Mouse (Mus musculus) heart, adult 18-20 months (tissue): ENCODE measurements around the gene Gart. TPM values are rescaled to one million over a fixed set of nuclear protein-coding genes. Genes with fewer than 3 reads are reported as not detected.
"Not testable (repeated sequence)": the region's sequence is repeated elsewhere in the genome, so short reads cannot be mapped to it uniquely, and the experiment has no call there.

ENCODE experiments used
- DNase-seq, 2 experiments: peaks; one replicate each; pipeline ENCODE4 v3.0.0; 2021 to 2022; ENCODE audit warnings: mixed read lengths in 1 of 2
- total RNA-seq, 2 experiments: library from RNA; stranded (reverse); gene quantifications; 2 replicates each; pipeline ENCODE4 v1.2.3; 2021

The Gart gene
- total RNA-seq, 2 experiments from 2014 or later, result 53.7 to 69.4 TPM

DNA sequence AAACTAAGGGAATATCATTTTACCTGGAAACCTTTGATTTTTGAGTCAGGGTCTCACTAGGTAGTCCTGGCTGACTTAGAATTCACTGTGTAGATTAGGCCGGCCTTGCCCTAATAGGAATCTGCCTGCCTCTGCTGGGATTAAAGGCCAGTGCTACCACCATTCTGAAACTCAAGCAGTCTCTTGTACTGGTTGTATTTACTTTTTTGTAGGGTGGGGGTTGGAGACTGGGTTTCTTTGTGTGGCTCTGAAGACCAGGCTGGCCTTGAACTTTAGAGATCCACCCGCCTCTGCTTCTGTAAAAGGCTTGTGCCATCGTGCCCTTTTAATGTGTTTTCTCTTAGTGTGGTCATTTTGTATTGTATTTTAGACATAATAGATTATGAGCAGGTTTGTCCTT, 2.5 kb upstream of the Gart start:
- DNase-seq, result no peak

DNA sequence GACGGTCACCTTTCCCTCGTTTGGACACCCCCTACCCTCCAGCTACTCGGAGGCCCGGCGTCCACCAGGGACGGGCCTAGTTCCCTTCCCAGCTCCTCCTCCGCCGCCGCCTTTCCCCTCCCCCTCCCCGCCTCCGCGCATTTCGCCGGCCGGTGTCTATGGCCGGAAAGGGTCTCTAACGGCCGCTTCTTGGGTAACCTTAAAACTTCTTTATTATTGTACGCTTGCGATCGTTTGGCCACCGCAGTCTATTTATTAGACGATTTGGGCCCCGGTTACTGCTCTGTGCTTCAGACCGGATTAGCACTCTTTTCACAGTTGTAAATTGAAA, 1.4 kb upstream of the Gart start:
- DNase-seq, result peak; percentile 84 to 91

DNA sequence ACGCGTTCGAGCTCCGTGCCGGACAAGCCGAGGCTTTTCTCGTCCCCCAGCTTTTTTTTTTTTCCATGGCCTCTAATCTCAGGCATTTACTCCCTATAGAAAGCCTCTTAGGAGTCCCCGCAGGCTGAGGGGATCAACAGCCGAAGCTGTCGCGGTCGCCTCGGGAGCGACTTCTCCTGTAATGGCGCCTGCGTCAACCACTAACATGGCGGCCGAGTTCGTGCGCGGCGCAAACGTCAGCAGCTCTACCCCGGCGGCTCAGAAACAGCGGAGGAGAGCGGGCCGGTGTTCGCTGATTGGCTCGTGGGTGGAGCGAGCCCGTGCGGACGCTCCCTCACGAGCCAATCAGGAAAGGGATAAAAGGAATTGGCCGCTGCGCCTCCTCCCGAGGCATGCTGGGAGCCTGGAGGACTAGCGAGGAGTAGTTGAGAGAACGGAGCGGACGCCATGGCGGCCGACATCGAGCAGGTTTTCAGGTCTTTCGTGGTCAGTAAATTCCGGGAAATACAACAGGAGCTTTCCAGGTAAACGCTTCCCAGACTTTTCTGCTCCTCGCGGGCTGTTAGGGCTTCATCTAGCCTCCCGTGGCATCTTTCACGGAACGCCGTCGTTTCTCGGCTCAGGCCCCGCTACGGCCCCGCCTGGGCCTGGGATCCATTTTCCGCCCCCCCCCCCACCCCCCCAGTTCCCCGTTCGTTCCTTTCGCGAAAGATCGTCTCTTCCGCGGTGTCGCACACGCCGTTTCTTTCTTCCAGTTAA, 888 bp upstream of the Gart start, which contains the start of gene Son:
Son (plus strand) TSS at position 46 of the 759 bp plus-strand sequence.
- peak; percentile 95 to 99 for DNase-seq

DNA sequence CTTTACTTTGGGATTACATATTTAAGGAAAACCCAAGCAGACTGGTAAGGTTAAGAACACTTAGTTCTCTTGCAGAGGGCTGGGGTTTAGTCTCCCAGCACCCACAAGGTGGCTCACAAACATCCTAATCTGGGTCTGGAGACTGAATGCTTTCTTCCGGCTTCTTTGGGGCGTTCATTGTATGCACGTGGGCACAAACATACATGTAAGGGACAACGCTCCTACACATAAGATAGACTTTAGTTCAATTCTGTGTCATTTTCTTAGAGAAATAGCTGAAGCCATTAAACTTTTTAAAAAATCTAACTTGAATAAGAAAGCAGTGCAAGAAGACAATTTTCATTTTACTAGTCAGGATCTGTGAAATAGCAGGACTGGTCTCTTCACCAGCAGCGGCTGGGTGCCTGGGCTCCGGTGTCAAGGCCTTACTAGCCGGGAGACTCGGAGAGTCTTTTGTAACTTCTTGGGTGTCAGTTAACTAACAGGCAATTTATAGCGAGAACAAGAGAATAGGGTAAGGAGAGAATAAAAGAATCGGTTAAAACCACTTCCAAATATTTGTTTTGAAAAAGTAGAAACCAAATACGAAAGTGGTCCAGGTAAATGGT, 653 bp downstream of the Gart start:
- no peak for DNase-seq

GRCm38 (mm10) chr16:91645420-91645819, 1.3 kb downstream of the Gart start:
- DNase-seq, result not testable (repeated sequence)

- DNase-seq, result no peak
These were observed 1.9 kb downstream of the Gart start for GRCm38 (mm10) chr16:91644901-91645300.

DNA sequence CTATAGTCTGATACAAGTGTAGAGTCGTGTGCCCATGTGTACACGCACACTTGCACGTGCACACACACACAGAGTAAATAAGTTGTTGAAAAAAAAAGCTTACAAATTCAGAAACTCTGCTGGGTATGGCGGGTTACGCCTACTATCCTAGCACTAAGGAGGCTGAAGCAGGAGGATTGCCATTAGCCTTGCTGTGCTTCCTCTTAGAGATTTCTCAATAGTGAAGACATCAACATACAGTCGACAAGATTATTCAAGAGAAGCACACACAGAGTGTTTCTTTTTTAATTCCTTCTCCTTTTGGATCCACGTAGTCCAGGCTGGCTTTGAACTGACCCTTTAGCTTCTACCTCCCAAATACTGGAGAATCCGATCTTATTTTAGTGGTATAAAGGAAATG, 6.6 kb downstream of the Gart start:
- no peak for DNase-seq

DNA sequence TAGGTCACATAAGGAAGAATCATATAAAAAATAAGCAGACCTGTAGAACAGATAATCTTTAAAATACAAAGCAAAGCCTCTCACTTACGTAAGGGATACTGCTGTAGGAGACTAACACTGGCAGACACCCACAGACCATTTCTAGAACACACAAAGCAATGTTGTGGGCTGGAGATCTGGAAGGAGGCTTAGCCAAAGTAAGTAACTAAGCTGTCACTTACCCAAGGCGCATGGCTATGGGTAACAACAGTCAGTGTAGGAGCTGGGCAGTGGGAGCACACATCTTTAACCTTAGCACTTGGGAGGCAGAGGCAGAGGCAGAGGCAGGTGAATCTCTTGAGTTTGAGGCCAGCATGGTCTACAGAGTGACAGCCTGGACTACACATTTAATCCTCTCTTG, 7.1 kb downstream of the Gart start:
- DNase-seq, result no peak

DNA sequence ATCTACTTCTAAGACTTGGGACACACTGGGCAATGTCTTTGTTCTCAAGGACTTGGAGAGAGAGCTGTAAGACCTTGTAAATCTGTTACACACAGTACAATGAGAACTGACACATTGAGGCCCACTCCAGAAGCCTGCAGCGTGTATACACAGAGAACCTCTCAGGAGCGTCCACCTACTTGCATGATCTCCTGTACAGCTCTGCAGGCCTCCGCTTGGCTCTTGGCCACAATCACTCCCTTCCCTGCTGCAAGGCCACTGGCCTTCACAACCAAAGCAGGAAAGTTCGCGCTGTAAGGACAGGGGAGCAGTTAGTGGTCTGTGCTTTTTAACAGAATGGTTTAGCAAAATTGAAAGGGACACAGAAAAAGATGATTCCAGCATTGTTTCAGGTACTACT, 7.6 kb downstream of the Gart start:
- DNase-seq, result no peak

- no peak for DNase-seq
These were observed 13.1 kb downstream of the Gart start for GRCm38 (mm10) chr16:91633641-91634040.

DNA sequence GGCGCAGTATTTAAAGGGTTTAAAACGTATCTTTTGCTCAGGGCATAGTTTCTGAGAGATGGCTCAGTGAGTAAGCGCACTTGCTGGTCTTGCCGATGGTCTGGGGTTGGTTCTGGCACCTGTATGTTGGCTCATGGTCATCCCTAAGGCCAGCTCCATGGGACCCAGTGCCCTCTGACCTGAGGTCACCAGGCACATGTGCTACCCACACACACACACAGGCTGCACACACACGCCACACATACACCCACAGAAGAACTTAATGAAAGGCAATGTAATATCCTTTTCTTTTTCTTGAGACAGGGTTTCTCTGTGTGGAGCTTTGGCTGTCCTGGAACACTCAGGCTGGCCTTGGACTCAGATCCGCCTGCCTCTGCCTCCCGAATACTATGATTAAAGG, 13.8 kb downstream of the Gart start:
- no peak for DNase-seq

- no peak for DNase-seq
These were observed 14.3 kb downstream of the Gart start for GRCm38 (mm10) chr16:91632439-91632838.

DNA sequence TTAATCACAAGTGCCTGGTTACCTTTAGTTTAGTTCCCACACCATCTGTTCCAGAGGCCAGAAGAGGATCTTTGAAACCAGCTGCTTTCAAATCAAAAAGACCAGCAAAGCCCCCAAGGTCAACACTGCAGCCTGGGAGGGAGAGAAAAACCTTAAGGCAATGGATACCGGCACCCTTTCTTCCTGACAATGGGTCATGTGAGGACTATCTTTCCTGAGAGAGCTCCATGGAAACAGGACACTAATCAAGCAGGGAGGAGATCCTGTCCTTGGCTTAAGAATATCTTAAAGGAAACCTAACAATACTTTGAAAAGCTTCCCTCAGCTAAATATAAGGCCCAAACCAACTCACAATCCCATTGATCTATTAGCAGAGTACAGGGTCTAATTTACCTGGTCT, 16.2 kb downstream of the Gart start:
- no peak for DNase-seq

DNA sequence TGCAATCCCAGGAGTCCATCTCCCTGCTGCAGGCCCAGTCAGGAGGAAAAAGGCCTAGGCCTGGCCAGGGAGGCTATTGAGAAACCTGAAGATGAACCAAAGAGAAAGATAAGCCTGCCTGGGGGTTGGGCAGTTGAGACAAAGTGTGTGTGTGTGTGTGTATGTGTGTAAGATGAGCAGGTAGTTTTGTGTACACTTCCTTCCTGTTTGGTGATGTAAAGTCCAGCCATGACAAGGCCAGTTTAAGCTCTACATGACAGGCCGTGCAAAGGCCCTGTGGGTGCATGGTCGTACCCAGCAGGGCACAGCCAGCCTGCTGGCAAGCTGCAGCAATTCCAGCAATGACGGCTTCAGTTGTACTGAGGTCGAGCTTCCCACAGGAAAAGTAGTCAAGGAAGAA, 17.0 kb downstream of the Gart start:
- no peak for DNase-seq

DNA sequence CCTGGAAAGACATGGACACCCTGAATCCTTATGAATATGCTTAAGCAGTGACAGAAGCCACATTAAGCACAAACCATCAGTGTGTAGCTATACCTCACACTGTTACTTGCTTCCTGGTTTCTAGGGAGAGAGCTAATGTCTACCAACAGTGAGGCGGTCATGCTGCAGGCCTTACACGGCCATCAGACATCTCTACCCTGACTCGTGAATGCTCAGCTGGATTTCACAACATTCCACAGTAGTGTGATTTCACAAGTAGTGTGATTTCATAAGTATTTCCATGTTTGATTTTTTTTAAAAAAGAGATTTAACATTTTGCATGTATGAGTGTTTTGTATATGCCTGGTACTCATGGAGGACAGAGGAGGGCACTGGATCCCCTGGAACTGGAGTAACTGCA, 18.1 kb downstream of the Gart start:
- no peak for DNase-seq

DNA sequence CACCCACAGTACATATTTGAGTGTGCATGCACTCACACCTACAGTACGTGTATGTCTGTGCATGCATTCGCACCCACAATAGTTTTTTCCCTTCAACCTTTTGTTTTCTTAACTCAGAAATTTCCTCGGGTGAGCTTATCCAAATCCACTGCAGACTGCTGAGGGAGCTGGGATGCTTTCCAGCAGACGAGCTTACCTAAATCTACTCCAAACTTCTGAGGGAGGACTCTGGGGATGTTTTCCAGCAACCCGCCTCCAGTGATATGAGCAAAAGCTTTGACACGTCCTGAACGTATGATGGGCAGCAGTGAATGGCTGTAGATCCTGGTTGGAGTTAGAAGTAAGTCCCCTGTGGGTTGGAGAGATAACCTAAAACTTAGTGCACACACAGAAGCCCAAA, 18.9 kb downstream of the Gart start:
- DNase-seq, result no peak

- no peak for DNase-seq
These were observed 23.7 kb downstream of the Gart start for GRCm38 (mm10) chr16:91623074-91623473.

DNA sequence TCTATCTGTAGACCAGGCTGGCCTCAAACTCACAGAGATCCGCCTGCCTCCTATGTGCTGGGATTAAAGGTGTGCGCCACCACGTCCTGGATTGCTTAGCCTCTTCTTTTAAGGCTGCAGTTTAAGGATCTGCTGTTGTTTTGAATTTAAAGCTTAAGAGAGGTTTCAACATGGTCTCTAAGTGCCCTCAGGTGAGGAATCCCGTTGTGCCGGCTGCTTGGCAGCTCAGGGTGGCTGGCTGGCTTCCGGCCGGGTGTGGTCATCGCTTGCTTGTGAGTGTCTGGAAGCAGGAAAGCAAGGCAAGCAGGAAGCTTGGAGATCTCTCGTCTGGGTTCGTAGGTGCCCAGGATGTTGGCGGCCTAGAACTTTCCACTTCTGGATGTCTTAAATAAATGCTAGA, 25.8 kb downstream of the Gart start:
- no peak for DNase-seq

DNA sequence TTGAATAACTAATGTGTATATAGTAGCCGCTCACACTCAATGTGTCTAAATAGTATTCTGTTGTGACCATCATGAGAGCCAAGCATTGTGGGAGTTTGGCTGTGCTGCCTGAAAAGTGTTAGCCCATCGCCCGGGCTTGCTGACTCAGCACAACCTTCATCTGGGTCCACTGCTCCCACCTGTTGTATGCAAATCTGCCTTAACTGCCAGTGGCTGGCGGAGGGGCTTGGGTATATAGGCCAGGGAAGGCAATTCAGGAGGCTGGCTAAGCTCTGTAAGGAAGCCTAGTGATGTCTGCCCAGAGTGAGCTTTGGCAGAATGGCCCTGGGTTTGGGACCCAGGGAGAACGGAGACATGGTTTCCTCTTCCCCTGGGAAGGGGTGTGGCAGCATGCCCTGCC, 26.6 kb downstream of the Gart start:
- no peak for DNase-seq

GRCm38 (mm10) chr16:91618511-91619501, 27.9 kb downstream of the Gart start, which contains the start of gene Dnajc28:
Gene Dnajc28, minus strand, starts transcription at chr16:91619026.
- DNase-seq, result peak; percentile 89 to 90

GRCm38 (mm10) chr16:91614552-91614951, 32.2 kb downstream of the Gart start:
- DNase-seq, result no peak

- DNase-seq, result no peak
These were observed 34.2 kb downstream of the Gart start for GRCm38 (mm10) chr16:91612525-91612924.

- DNase-seq, result peak; percentile 27 to 42
These were observed 35.5 kb downstream of the Gart start for GRCm38 (mm10) chr16:91611248-91611647.
